Mouse (Mus musculus): Measurements from ENCODE around the gene Ifitm6.
"Not testable (repeated sequence)": the region's sequence is repeated elsewhere in the genome, so short reads cannot be mapped to it uniquely, and the experiment has no call there.

Gene Ifitm6

DNA sequence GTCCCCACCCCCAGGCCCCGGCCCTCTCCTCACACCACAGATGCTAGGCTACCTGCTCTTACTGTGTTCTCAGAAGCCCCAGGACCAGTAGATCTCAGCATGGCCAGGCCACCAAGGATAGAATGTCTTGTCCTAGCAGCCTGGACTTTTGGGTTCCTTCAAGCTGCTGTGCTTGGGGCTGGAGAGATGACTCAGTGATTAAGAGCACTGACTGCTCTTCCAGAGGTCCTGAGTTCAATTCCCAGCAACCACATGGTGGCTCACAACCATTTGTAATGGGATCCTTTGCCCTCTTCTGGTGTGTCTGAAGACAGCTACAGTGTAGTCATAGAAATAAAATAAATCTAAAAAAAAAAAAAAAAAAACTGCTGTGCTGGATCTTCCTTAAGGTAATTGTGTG lies at the start of gene Ifitm6:
Ifitm6 (minus strand) TSS at position 101 of the 400 bp plus-strand sequence.
- DNase-seq (ENCODE audit: low read depth, low spot score) = not testable (repeated sequence)

DNA sequence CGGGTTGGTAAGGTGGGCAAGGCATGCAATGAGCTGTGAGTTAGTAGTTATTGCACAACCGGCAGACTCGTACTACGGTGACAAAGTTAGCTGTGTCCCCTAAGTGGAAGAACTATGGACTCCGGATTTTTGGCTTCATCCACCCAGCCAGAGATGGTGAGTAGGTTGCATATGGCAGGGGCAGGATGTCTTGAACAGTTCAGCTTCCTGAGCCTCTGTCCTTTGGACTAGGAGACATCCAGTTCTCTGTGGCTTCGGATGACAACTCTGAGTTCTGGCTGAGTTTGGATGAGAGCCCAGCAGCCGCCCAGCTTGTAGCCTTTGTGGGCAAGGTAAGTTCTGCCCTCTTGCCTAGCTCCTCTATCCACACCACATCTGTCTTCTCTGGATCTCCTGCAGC lies 46.9 kb upstream of the Ifitm6 start:
- DNase-seq (ENCODE audit: low read depth, low spot score) = no peak

DNA sequence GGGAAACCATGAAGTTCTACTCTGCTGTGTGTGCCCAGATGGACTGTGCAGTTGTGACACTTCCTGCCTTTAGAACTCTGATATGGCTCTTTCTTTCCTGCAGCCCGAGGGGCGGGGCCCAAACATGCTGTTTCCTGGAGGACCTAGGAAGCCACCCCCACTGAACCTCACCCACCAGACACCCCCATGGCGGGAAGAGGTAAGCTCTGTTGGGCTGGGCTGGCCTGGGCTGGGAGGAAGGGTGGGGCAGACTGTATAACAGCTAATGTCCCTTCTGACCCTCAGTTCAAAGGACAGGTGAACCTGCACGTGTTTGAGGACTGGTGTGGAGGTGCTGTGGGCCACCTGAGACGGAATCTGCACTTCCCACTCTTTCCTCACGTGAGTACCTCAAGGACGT lies 46.5 kb upstream of the Ifitm6 start:
- no peak for DNase-seq (ENCODE audit: low read depth, low spot score)

DNA sequence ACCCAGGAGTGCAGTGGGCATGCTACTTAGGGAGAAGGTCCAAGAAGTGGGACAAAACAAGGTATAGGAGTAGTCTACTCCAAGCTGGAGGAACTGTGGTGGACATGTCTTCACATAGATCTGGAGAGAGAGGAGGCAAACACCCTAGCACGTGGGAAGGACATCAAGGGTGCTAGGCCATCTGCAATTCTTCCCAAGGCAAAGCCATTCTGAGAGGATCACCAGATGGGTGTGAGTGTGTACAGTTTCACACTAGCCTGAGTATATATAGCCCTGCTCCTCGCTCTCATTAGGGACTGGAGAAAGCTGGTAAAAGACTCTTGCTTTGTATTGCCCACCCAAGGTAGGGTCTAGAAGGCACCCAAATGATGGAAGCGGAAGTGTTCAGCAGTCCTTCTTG lies 45.6 kb upstream of the Ifitm6 start:
- no peak for DNase-seq (ENCODE audit: low read depth, low spot score)

DNA sequence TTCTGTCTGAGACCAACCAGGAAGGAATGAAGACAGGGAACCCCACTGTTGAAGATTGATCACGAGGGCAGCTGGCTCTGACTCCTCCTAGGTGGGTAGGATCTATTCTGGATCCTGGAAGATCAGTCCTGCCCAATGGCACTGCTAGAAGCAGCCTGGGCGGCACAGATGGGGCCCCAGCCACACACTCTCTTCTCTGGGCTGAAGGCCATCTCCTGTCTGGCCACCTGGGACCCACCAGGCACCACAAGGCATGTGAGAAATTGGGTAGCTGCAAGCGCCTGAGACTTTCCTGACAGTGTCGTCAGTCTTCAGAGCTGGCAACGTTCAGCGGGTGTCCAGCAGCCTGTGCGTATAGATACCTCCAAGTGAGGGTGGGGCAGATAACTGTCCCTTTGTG lies 44.8 kb upstream of the Ifitm6 start:
- DNase-seq (ENCODE audit: low read depth, low spot score) = no peak

DNA sequence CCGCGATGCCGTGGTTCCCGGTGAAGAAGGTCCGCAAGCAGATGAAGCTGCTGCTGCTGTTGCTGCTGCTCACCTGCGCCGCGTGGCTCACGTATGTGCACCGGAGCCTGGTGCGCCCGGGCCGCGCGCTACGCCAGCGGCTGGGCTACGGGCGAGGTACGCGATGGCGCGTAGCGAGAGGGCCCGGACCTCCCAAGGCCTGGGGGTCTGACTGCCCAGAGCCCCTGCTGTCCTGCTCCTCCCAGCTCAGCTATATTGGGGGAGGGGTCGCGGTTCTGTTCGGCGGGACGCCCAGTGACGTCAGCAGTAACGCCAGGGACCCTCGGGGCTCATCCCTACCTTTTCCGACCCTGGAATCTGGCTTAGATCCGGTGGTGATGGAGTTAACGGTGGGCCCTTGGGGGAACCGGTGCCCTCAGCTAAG lies 43.6 kb upstream of the Ifitm6 start:
- DNase-seq (ENCODE audit: low read depth, low spot score) = no peak

DNA sequence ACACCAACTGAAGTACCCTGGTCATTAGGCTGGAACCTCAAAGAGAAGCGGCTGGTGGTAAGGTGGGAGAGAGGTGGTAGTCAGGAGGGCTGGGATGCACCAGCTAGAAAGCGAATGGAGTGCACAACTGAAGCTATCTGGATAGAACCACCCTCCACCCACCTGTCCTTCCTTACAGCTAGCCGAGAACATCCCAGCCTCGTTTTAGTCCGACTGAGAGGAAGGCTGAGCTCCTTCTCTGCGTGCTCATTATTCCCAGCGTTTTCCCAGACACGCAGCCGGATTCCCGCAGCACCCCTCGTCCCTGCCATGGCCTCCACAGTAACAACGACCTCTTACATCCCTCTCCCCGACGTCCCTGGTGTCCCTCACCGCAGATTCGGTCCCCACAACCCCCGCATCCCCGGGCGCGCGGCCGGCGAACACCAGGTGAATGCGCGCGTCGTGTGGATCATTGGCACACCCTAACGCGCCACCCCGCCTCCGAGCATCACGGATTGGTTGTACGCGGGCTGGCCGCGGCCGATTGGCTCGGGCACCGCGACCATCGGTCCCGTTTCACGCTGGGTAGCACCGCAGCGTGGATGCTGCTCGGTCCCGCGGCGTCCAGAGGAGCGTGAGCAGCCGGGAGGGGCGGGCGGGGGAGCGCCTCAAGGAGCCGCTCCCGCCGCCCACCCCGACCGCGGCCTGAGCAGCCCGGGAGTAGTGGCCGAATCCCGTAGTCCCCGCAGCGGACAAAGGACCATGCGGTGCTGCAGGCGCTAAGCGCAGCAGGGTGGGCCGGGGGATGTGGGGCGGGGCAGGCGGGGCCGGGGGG lies 42.9 kb upstream of the Ifitm6 start, which contains the start of gene B4galnt4:
B4galnt4 (plus strand) TSS at position 679 of the 817 bp plus-strand sequence.
- DNase-seq (ENCODE audit: low read depth, low spot score) = peak; percentile 67

DNA sequence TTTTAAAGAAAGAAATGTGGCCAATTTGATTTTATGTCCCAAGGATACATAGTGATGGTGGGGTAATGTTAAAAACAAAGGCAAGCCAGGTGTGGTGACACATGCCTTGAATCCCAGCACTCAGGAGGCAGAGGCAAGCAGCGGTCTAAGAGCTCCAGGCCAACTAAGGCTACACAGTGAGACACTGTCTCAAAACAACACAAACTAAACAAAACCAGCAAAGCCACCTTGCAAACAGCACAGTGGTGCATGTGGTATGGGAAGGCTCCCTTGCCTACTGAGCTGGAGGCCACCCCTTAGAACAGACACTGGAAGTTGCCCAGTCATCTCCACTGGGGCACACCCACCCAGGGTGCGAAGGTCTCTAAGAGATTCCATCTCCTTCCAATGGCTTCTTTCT lies 42.2 kb upstream of the Ifitm6 start:
- no peak for DNase-seq (ENCODE audit: low read depth, low spot score)

DNA sequence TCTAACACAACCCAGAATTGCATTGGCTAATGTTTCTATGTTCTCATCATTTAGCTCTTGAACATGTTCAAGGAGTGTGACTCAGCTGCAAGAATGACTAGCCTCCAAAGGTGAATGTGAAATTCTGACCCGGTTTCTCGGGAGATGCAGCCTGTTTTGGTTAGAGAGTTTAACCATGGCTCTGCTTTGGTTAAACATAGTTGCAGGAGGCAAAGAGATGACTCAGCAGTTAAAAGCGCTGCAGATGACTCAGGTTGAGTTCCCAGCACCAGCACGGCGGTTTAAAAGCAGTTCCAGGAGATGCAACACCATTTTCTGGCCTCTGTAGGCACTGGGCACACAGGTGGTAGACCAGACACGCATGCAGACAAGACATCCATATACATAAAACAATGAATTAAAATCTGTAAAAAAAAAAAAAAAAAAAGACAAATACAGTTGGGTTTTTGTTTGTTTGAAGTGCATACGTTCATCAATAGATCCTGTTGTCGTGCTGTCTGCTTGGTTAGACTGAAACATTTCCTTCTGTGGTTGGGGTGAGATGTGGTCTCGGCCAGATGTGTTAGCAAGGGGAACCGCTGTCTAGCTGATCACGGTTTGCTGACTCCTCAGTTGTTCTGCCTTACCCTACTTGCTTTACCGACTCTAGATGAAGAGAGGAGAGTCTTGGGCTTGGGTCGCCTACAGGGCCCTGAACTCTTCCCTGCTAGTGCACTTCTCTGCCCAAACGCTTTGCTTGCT lies 41.0 kb upstream of the Ifitm6 start:
- DNase-seq (ENCODE audit: low read depth, low spot score) = no peak

DNA sequence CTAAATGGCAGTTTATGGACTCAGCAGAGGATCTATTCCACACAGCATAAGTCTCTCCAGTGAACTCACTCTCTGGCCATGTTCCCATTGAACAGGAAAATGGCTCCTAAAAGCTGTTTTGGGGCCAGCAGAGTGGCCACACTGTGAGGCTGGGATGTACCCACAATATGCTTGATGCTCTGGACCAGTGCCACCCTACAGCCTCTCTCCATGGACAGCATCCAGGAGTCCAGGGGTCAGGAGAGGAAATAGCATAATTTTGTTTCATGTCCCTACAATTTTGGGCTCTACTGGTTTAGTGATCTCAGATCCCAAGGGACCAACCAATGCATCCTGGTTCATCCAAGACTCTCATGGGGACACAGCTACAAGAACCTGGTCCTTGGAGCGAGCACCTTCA lies 39.8 kb upstream of the Ifitm6 start:
- DNase-seq (ENCODE audit: low read depth, low spot score) = no peak

DNA sequence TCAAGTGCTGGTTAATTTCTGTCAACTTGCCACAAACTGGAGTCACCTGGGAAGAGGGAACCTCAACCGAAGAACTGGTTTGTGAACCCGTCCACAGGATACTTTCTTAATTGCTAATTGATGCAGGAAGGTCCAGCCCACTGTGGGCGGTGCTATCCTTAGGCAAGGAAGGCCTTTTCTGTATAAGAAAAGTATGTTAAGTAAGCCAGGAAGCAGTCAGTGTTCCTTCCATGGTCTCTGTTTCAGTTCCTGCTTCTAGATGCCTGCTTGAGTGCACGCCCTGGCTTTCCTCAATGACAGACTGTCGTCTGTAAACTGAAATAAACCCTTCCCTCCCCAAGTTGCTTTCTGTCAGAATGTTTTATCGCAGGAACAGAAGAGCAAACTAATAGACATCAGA lies 39.3 kb upstream of the Ifitm6 start:
- DNase-seq (ENCODE audit: low read depth, low spot score) = no peak

DNA sequence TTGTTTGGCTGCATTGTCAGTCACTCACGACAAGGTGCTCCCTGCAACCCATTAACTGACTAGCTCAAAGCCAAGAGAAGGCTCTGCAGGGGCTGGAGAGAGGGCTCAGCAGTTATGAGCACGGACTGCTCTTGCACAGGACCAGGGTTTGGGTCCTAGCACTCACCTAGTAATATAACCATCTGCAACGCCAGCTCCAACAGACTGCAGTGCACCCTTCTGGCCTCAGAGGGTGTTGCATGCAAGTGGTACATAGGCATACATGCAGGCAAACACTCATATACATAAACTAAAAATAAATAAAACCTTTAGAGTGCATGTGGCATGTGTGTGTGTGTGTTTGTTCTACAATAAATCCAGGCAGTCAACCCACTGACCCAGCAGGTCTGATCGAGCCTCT lies 38.1 kb upstream of the Ifitm6 start:
- no peak for DNase-seq (ENCODE audit: low read depth, low spot score)

DNA sequence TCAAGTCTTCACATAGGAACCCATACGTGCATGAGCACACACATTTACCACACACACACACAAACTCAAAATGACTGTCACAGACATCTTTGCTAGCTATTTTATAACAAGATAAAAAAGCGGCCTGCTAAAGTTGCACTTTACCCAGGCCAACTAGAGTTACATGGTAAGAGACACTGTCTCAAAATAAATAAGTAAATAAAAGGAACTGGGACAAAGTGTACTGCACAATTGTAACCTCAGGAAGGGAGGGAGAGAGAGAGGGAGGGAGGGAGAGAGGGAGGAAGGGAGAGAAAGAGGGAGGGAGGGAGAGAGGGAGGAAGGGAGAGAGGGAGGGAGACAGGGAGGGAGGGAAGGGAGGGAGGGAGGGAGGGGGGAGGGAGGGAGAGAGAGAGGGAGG lies 34.7 kb upstream of the Ifitm6 start:
- no peak for DNase-seq (ENCODE audit: low read depth, low spot score)

DNA sequence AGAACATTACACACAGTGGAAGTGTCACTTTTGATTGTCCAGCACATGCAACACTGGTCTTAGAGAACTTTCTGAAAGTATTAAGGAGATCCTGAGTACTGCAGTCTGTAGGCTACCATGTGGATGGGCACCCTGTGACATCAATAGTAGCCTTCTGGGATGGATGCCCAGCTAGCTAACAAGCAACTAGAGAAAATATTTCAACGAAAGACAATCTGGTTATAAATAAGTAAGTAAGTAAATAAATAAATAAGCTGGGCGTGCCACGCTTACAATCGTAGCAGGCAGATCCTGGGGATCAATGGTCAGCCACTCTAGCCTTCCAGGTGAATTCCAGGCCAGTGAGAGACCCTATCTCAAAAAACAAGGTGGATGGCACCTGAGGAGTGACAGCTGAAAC lies 34.3 kb upstream of the Ifitm6 start:
- no peak for DNase-seq (ENCODE audit: low read depth, low spot score)

DNA sequence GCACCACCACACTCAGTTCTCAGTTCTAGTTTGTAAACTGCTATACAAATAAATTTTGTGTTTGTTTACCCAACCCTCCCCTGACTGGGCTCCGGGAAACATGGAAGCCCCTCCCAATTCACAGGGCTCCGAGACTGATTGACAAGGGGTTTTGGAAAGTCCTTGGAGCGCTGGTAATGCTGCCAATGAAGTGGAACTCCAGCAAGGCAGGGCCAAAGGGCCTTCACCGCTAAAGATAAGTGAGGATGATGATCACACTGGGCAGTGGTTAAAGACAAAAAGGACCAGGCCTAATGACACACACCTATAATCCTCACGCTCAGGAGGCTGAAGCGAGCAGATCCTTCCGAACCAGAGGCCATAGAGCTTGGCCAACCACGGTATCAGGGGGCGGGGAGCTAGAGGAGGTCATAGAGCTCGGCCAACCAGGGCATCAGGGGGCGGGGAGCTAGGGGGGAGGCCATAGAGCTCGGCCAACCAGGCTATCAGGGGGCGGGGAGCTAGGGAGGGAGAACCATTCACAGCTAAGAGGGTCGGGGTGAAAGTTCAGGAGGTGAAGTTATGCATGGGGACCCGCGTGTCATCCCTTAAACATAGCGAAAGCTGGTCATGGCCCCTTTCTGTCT lies 33.4 kb upstream of the Ifitm6 start:
- no peak for DNase-seq (ENCODE audit: low read depth, low spot score)

DNA sequence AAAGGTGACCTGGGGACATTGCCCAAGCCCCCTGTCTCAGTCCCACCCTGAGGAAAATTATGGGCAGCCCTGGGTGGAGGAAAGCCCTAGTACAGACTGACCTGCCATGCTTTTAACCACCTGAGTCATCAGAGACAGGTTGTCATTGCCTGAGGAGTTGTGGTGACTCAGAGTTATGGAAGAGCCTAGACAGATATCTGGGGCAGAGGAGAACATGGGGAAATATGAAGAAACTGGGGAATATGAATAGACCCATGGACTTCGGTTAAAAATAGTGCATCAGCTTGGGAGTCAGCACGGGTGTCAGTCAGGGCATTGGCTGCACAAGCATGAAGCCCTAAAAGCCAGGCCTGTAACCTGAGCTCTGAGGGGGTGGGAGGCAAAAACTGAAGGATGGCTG lies 31.6 kb upstream of the Ifitm6 start:
- DNase-seq (ENCODE audit: low read depth, low spot score) = no peak

DNA sequence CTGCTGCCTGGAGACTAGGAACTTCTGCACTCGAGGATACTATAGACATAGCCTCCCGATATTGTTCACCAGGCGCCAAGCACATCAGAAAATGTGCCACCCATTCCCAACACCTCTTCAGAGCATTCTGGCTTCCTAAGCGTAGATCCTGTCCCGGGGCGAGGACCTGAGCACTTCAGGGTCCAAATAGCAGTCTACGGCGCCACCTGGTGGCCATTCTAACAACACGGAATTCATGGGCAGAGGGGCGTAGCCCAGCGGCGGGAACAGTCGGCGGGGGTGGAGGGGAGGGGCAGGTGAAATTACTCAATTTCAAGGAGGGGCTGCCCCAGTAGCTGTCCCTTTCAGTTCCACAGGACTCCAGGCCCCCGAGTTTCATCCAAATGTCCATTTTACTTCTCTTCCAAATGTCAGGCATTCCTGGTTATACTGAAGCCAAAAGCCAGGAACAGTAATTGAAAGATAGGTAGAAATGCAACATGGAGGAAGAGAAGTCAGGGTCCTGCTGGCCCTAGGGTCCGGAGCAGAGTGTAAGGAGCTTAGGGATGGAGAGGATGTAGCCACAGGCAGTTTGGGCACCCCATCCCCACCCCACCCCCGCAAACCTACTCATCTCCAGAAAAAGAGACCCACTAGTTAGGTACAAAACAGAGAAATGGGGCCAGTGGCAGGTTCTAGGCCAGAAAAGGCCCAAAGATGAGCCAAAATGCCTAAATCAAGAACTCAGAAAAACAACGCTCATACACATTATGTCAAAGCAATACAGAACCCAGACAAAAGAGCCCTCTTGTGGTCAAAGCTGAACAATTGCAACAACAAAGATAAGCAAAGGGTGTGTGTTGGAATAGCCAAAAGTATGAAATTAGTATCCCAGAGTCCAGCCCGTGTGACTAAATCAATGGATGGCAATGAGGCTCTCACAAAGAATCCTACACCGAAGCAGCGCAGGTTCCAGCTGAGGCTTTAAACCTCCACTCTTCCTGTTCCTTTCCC lies 30.8 kb upstream of the Ifitm6 start:
- peak; percentile 65 for DNase-seq (ENCODE audit: low read depth, low spot score)

DNA sequence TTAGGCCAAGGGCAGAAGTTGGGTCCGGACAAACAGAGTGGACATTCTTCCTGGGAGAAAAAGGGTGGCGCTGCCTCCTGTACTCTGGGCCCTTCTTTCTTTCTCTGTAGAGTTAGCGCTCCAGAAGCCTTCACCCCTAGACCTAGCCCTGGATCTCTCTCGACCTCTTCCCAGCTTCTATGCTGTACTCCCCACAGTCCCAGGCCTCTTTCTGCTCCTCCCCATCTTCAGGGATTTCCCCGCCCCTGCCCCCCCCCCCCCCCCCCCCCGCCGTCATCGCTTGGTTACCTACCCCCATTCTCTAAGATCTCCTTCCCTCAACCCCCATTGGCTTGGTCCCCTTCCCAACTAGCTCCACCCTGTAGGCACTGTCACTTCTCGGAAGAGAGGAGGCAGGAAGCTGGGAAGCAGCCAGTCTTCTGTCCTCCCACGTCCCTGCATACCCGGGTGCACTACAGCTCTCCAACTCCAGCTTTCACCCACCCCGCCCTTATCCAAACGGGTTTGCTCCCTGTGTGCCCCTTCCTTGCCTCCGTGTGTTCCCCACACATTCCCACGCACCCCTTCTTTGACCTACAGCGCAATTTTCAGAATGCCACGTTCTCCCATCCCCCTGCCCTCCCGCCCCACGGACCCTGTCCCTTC lies 30.0 kb upstream of the Ifitm6 start:
- no peak for DNase-seq (ENCODE audit: low read depth, low spot score)

DNA sequence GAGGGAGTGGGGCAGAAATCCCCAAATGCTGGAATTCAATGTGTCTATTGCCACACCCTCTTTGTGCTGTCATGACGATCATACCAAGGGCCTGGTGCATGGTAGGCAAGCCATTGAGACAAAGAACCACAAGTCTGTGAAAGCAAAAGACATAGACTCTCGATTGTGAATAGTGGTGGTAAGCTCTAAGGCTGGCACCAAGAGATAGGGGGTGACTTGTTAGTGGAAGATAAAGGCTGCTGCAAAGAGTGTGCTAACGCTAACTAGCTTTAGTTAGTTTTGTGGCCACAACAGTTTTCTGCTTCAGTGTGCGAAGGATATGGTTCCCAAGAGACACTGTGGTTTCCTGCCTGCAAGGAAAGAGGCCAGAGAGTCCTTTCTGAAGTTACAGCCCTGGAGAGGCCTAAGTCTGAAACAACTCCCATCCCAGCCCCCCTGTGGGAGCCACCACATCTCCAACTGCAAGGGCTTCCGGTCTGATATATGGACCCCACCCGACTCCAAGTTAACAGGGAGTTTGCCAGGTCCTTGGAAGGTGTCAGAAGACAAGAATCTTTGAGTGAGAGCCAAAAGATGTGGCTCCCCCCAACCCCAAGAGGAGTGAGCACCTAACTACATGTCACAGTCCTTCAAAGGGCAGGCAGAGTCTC lies 29.3 kb upstream of the Ifitm6 start:
- no peak for DNase-seq (ENCODE audit: low read depth, low spot score)

DNA sequence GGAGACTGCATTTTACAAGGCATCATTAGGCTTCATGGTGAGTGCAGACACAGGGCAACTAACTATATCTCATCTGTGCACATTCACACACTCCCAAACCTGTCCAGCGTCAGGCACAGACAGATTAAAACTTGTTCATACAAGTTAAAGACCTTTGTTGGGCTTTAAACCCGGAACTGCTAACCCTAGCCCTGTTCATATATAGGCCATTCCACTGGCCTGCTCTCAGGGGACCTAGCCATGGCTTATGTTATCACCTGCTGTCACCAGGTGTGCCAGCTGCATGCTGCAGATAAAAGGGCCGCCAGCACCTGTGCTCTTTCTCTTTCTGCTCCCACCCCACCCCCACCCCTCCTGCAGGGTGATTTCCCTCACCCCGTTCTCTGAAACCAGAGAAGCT lies 24.8 kb upstream of the Ifitm6 start:
- DNase-seq (ENCODE audit: low read depth, low spot score) = no peak
